In genomic region chr10:80207676-80208075, GRCm38 (mm10) we compare ENCODE assay signal across 29 mouse cellular contexts. TPM values are rescaled to one million over a fixed set of nuclear protein-coding genes. Genes with fewer than 3 reads are reported as not detected.
DNase-seq lines count a peak whose midpoint lies in the region; ATAC-seq lines count a peak whose summit lies in the region.
"Had no signal": no experiment of that assay in that cellular context is flagged by ENCODE, and none has a peak within 500 bp of the region (broad histone marks: within the 10 kb centered on the region; RNA-seq: fewer than 3 reads in every experiment).

No protein-coding gene starts in this region.

- H3K4me1 ChIP-seq in forebrain, embryonic 10.5 days, result peaks cover 41% of the 10 kb centered on the region
- H3K4me1 ChIP-seq in forebrain, embryonic 13.5 days, result peaks cover 36% of the 10 kb centered on the region
- H3K4me1 ChIP-seq in hindbrain, embryonic 11.5 days (replicated peaks; ENCODE audit: control insufficient read depth, insufficient read depth, low read length), result peaks cover 11% of the 10 kb centered on the region; the same call in 1 of the 2 replicates
- H3K4me1 ChIP-seq in hindbrain, embryonic 13.5 days (replicated peaks), result peaks cover 29% of the 10 kb centered on the region
- H3K4me1 ChIP-seq in hindbrain, embryonic 14.5 days (replicated peaks; ENCODE audit: control insufficient read depth, insufficient read depth, low read length), result peaks cover 27% of the 10 kb centered on the region
- H3K4me1 ChIP-seq in midbrain, embryonic 15.5 days, result peaks cover 32% of the 10 kb centered on the region
- H3K4me1 ChIP-seq: intestine, embryonic 15.5 days; lung, embryonic 15.5 days had no signal

- no peak overlapping the region for H3K4me3 ChIP-seq in forebrain, embryonic 10.5 days
- H3K4me3 ChIP-seq in forebrain, embryonic 13.5 days, result no peak overlapping the region
- no peak overlapping the region for H3K4me3 ChIP-seq in hindbrain, embryonic 11.5 days (ENCODE audit: low read depth, low read length)
- H3K4me3 ChIP-seq in hindbrain, embryonic 13.5 days, result no peak overlapping the region
- no peak overlapping the region for H3K4me3 ChIP-seq in hindbrain, embryonic 14.5 days (replicated peaks; ENCODE audit: low read length)
- H3K4me3 ChIP-seq in midbrain, embryonic 15.5 days, result no peak overlapping the region
- H3K4me3 ChIP-seq: embryonic facial prominence, embryonic 13.5 days; forebrain, embryonic 15.5 days; heart, adult 2 months; hindbrain, embryonic 15.5 days; intestine, embryonic 15.5 days; limb, embryonic 13.5 days; lung, embryonic 15.5 days; stomach, embryonic 15.5 days had no signal

- no peaks in the 10 kb centered on the region for H3K9me3 ChIP-seq in forebrain, embryonic 10.5 days
- H3K9me3 ChIP-seq in forebrain, embryonic 13.5 days (replicated peaks), result no peaks in the 10 kb centered on the region
- no peaks in the 10 kb centered on the region for H3K9me3 ChIP-seq in hindbrain, embryonic 11.5 days (ENCODE audit: control insufficient read depth, low read length)
- no peaks in the 10 kb centered on the region for H3K9me3 ChIP-seq in hindbrain, embryonic 13.5 days
- H3K9me3 ChIP-seq in hindbrain, embryonic 14.5 days (ENCODE audit: control insufficient read depth, low read length), result no peaks in the 10 kb centered on the region
- H3K9me3 ChIP-seq in midbrain, embryonic 15.5 days, result no peaks in the 10 kb centered on the region
- H3K9me3 ChIP-seq: embryonic facial prominence, embryonic 13.5 days; forebrain, embryonic 15.5 days; G1E; hindbrain, embryonic 15.5 days; intestine, embryonic 15.5 days; limb, embryonic 13.5 days; lung, embryonic 15.5 days; stomach, embryonic 15.5 days had no signal

- no peak for DNase-seq in forebrain, embryonic 10.5 days (ENCODE audit: extremely low spot score, low spot score)
- DNase-seq in hindbrain, embryonic 11.5 days (ENCODE audit: low spot score), result no peak
- no peak for DNase-seq in hindbrain, embryonic 14.5 days (ENCODE audit: low spot score)
- no peak for DNase-seq in spleen, postnatal 36 days (ENCODE audit: low spot score in 2 of 2)
- DNase-seq in adrenal gland, postnatal 4 days (ENCODE audit: low spot score in 2 of 2), result no peak
- DNase-seq: adrenal gland, postnatal 14 days; cerebellum, adult 18-20 months; cerebellum, postnatal 10 days; heart, adult 2 months; heart, postnatal 14 days; kidney, adult 2 months; kidney, postnatal 4 days; retina, postnatal 1 day; right cerebral cortex, postnatal 14 days had no signal

- peaks cover 40% of the 10 kb centered on the region for H3K27me3 ChIP-seq in forebrain, embryonic 10.5 days (ENCODE audit: poor library complexity, severe bottlenecking)
- no peaks in the 10 kb centered on the region for H3K27me3 ChIP-seq in forebrain, embryonic 13.5 days
- no peaks in the 10 kb centered on the region for H3K27me3 ChIP-seq in hindbrain, embryonic 11.5 days (ENCODE audit: control insufficient read depth, insufficient read depth, low read length)
- H3K27me3 ChIP-seq in hindbrain, embryonic 13.5 days, result 0 out of 2 replicates have a peak, but pooled peaks cover 3% of the 10 kb centered on the region
- H3K27me3 ChIP-seq in hindbrain, embryonic 14.5 days (ENCODE audit: control insufficient read depth, insufficient read depth, low read length), result no peaks in the 10 kb centered on the region
- no peaks in the 10 kb centered on the region for H3K27me3 ChIP-seq in midbrain, embryonic 15.5 days (replicated peaks)
- H3K27me3 ChIP-seq: forebrain, embryonic 15.5 days; hindbrain, embryonic 15.5 days; intestine, embryonic 15.5 days; stomach, embryonic 15.5 days had no signal

- peak overlapping the region; percentile 66; the same call in 1 of the 2 replicates for H3K27ac ChIP-seq in forebrain, embryonic 10.5 days
- H3K27ac ChIP-seq in forebrain, embryonic 13.5 days, result no peak overlapping the region
- H3K27ac ChIP-seq in hindbrain, embryonic 11.5 days (ENCODE audit: low read depth, low read length), result peak overlapping the region; percentile 18; the same call in 1 of the 2 replicates
- no peak overlapping the region; the same call in 1 of the 2 replicates for H3K27ac ChIP-seq in hindbrain, embryonic 13.5 days
- 0 out of 2 replicates have a peak overlapping the region, but pooled peaks have one; percentile 62 for H3K27ac ChIP-seq in hindbrain, embryonic 14.5 days
- peak overlapping the region; percentile 88; the same call in 1 of the 2 replicates for H3K27ac ChIP-seq in midbrain, embryonic 15.5 days
- H3K27ac ChIP-seq: embryonic facial prominence, embryonic 13.5 days; forebrain, embryonic 15.5 days; heart, adult 2 months; hindbrain, embryonic 15.5 days; intestine, embryonic 15.5 days; kidney, postnatal 0 days; limb, embryonic 13.5 days; lung, embryonic 15.5 days; stomach, embryonic 15.5 days had no signal

- 62% methylated on average over 10 of the region's 10 CpGs for WGBS in forebrain, embryonic 10.5 days
- 49% methylated on average over 10 of the region's 10 CpGs for whole genome bisulfite sequencing in forebrain, embryonic 13.5 days
- 25% methylated on average over 10 of the region's 10 CpGs for WGBS in hindbrain, embryonic 11.5 days
- 29% methylated on average over 10 of the region's 10 CpGs for WGBS in hindbrain, embryonic 13.5 days
- WGBS in hindbrain, embryonic 14.5 days, result 23% methylated on average over 10 of the region's 10 CpGs
- 21% methylated on average over 10 of the region's 10 CpGs for WGBS in midbrain, embryonic 15.5 days

- H3K4me2 ChIP-seq in forebrain, embryonic 13.5 days, result no peak overlapping the region
- H3K4me2 ChIP-seq in hindbrain, embryonic 11.5 days (replicated peaks; ENCODE audit: low read depth, low read length), result no peak overlapping the region
- no peak overlapping the region for H3K4me2 ChIP-seq in hindbrain, embryonic 13.5 days
- H3K4me2 ChIP-seq in hindbrain, embryonic 14.5 days (replicated peaks), result no peak overlapping the region
- H3K4me2 ChIP-seq in midbrain, embryonic 15.5 days, result no peak overlapping the region
- H3K4me2 ChIP-seq: embryonic facial prominence, embryonic 13.5 days; forebrain, embryonic 15.5 days; hindbrain, embryonic 15.5 days; intestine, embryonic 15.5 days; limb, embryonic 13.5 days; liver, embryonic 11.5 days; lung, embryonic 15.5 days; stomach, embryonic 15.5 days had no signal

- no peak for ATAC-seq in forebrain, embryonic 13.5 days
- ATAC-seq in hindbrain, embryonic 11.5 days (ENCODE audit: low FRiP score), result no peak
- no peak for ATAC-seq in hindbrain, embryonic 13.5 days (ENCODE audit: low FRiP score)
- no peak; the same call in 1 of the 2 replicates for ATAC-seq in hindbrain, embryonic 14.5 days (ENCODE audit: low FRiP score)
- ATAC-seq in midbrain, embryonic 15.5 days (replicated peaks), result peak; percentile 21; the same call in 1 of the 2 replicates
- ATAC-seq: forebrain, embryonic 15.5 days; intestine, embryonic 15.5 days; Patski had no signal

- no peaks in the 10 kb centered on the region for H3K36me3 ChIP-seq in forebrain, embryonic 10.5 days (replicated peaks)
- H3K36me3 ChIP-seq in forebrain, embryonic 13.5 days (ENCODE audit: poor library complexity, severe bottlenecking), result no peaks in the 10 kb centered on the region
- no peaks in the 10 kb centered on the region for H3K36me3 ChIP-seq in hindbrain, embryonic 11.5 days (ENCODE audit: control insufficient read depth, insufficient read depth, low read length)
- H3K36me3 ChIP-seq in hindbrain, embryonic 13.5 days, result no peaks in the 10 kb centered on the region
- H3K36me3 ChIP-seq in hindbrain, embryonic 14.5 days (replicated peaks; ENCODE audit: control insufficient read depth, insufficient read depth), result no peaks in the 10 kb centered on the region
- no peaks in the 10 kb centered on the region for H3K36me3 ChIP-seq in midbrain, embryonic 15.5 days (replicated peaks)
- H3K36me3 ChIP-seq: embryonic facial prominence, embryonic 13.5 days; forebrain, embryonic 15.5 days; G1E; hindbrain, embryonic 15.5 days; intestine, embryonic 15.5 days; limb, embryonic 13.5 days; lung, embryonic 15.5 days; stomach, embryonic 15.5 days had no signal

- no peak overlapping the region for H3K9ac ChIP-seq in forebrain, embryonic 13.5 days
- H3K9ac ChIP-seq in hindbrain, embryonic 11.5 days (ENCODE audit: low read depth, low read length), result no peak overlapping the region
- H3K9ac ChIP-seq in hindbrain, embryonic 13.5 days, result no peak overlapping the region; the same call in 1 of the 2 replicates
- no peak overlapping the region; the same call in 1 of the 2 replicates for H3K9ac ChIP-seq in hindbrain, embryonic 14.5 days
- no peak overlapping the region for H3K9ac ChIP-seq in midbrain, embryonic 15.5 days
- H3K9ac ChIP-seq: embryonic facial prominence, embryonic 13.5 days; forebrain, embryonic 15.5 days; hindbrain, embryonic 15.5 days; intestine, embryonic 15.5 days; limb, embryonic 13.5 days; lung, embryonic 15.5 days; stomach, embryonic 15.5 days had no signal

RNA-seq across cellular contexts. Expression of gene Mum1, which starts 18.6 kb away (rescaled TPM):
- polyA plus RNA-seq in forebrain, embryonic 10.5 days (2016; fragmentation: Nextera tagmentation; extraction: Ambion mirVana), result 89.4 and 98.3 TPM in 2 replicates
- 62.1 and 64.7 TPM in 2 replicates for polyA plus RNA-seq in forebrain, embryonic 13.5 days (2015; fragmentation: Nextera tagmentation; extraction: Ambion mirVana)
- 49.4 and 57.3 TPM in 2 replicates for polyA plus RNA-seq in hindbrain, embryonic 11.5 days (2014; fragmentation: Nextera tagmentation; extraction: Ambion mirVana)
- 47.3 and 49.9 TPM in 2 replicates for polyA plus RNA-seq in hindbrain, embryonic 13.5 days (2015; fragmentation: Nextera tagmentation; extraction: Ambion mirVana)
- 29.0 and 32.9 TPM in 2 replicates for polyA plus RNA-seq in hindbrain, embryonic 14.5 days (2014; fragmentation: Nextera tagmentation; extraction: Ambion mirVana)
- 56.4 and 59.5 TPM in 2 replicates for polyA plus RNA-seq in midbrain, embryonic 15.5 days (2015; fragmentation: Nextera tagmentation; extraction: Ambion mirVana)
- 10 to 100 TPM; 48.9 to 50.4 TPM for total RNA-seq in adrenal gland, postnatal 4 days (2021)

RNA-seq across cellular contexts. Expression of gene Efna2, which starts 28.4 kb away (rescaled TPM):
- 23.2 and 24.2 TPM in 2 replicates for polyA plus RNA-seq in forebrain, embryonic 10.5 days (2016; fragmentation: Nextera tagmentation; extraction: Ambion mirVana)
- polyA plus RNA-seq in forebrain, embryonic 13.5 days (2015; fragmentation: Nextera tagmentation; extraction: Ambion mirVana), result 17.7 and 19.5 TPM in 2 replicates
- 24.8 and 34.2 TPM in 2 replicates for polyA plus RNA-seq in hindbrain, embryonic 11.5 days (2014; fragmentation: Nextera tagmentation; extraction: Ambion mirVana)
- 18.8 and 21.4 TPM in 2 replicates for polyA plus RNA-seq in hindbrain, embryonic 13.5 days (2015; fragmentation: Nextera tagmentation; extraction: Ambion mirVana)
- polyA plus RNA-seq in hindbrain, embryonic 14.5 days (2014; fragmentation: Nextera tagmentation; extraction: Ambion mirVana), result 25.9 and 26.2 TPM in 2 replicates
- polyA plus RNA-seq in midbrain, embryonic 15.5 days (2015; fragmentation: Nextera tagmentation; extraction: Ambion mirVana), result 53.4 and 54.6 TPM in 2 replicates
- total RNA-seq in adrenal gland, postnatal 4 days (2021), result 1 to 10 TPM; 6.5 to 7.5 TPM
- total RNA-seq: common myeloid progenitor, adult 5-6 weeks; G1E had no signal

RNA-seq across cellular contexts. Expression of gene 1600002K03Rik, which starts 34.9 kb away (rescaled TPM):
- polyA plus RNA-seq in forebrain, embryonic 10.5 days (2016; fragmentation: Nextera tagmentation; extraction: Ambion mirVana), result 9.8 and 10.7 TPM in 2 replicates
- 12.2 and 12.6 TPM in 2 replicates for polyA plus RNA-seq in forebrain, embryonic 13.5 days (2015; fragmentation: Nextera tagmentation; extraction: Ambion mirVana)
- polyA plus RNA-seq in hindbrain, embryonic 11.5 days (2014; fragmentation: Nextera tagmentation; extraction: Ambion mirVana), result 7.6 and 9.4 TPM in 2 replicates
- 11.9 and 14.1 TPM in 2 replicates for polyA plus RNA-seq in hindbrain, embryonic 13.5 days (2015; fragmentation: Nextera tagmentation; extraction: Ambion mirVana)
- polyA plus RNA-seq in hindbrain, embryonic 14.5 days (2014; fragmentation: Nextera tagmentation; extraction: Ambion mirVana), result 7.0 and 7.7 TPM in 2 replicates
- polyA plus RNA-seq in midbrain, embryonic 15.5 days (2015; fragmentation: Nextera tagmentation; extraction: Ambion mirVana), result 13.3 and 14.7 TPM in 2 replicates
- total RNA-seq in adrenal gland, postnatal 4 days (2021), result 1 to 10 TPM; 7.5 to 8.8 TPM

RNA-seq across cellular contexts. Expression of gene Ndufs7, which starts 41.2 kb away (rescaled TPM):
- 309 and 314 TPM in 2 replicates for polyA plus RNA-seq in forebrain, embryonic 10.5 days (2016; fragmentation: Nextera tagmentation; extraction: Ambion mirVana)
- 267 and 274 TPM in 2 replicates for polyA plus RNA-seq in forebrain, embryonic 13.5 days (2015; fragmentation: Nextera tagmentation; extraction: Ambion mirVana)
- polyA plus RNA-seq in hindbrain, embryonic 11.5 days (2014; fragmentation: Nextera tagmentation; extraction: Ambion mirVana), result 242 and 245 TPM in 2 replicates
- polyA plus RNA-seq in hindbrain, embryonic 13.5 days (2015; fragmentation: Nextera tagmentation; extraction: Ambion mirVana), result 253 and 263 TPM in 2 replicates
- polyA plus RNA-seq in hindbrain, embryonic 14.5 days (2014; fragmentation: Nextera tagmentation; extraction: Ambion mirVana), result 303 and 341 TPM in 2 replicates
- polyA plus RNA-seq in midbrain, embryonic 15.5 days (2015; fragmentation: Nextera tagmentation; extraction: Ambion mirVana), result 290 and 305 TPM in 2 replicates
- total RNA-seq in adrenal gland, postnatal 4 days (2021), result 100 to 1,000 TPM; 208 to 225 TPM

RNA-seq across cellular contexts. Expression of gene Cirbp, which starts 41.9 kb away (rescaled TPM):
- 90.9 and 116 TPM in 2 replicates for polyA plus RNA-seq in forebrain, embryonic 10.5 days (2016; fragmentation: Nextera tagmentation; extraction: Ambion mirVana)
- 274 and 308 TPM in 2 replicates for polyA plus RNA-seq in forebrain, embryonic 13.5 days (2015; fragmentation: Nextera tagmentation; extraction: Ambion mirVana)
- polyA plus RNA-seq in hindbrain, embryonic 11.5 days (2014; fragmentation: Nextera tagmentation; extraction: Ambion mirVana), result 83.4 and 90.4 TPM in 2 replicates
- 364 and 409 TPM in 2 replicates for polyA plus RNA-seq in hindbrain, embryonic 13.5 days (2015; fragmentation: Nextera tagmentation; extraction: Ambion mirVana)
- polyA plus RNA-seq in hindbrain, embryonic 14.5 days (2014; fragmentation: Nextera tagmentation; extraction: Ambion mirVana), result 203 and 252 TPM in 2 replicates
- polyA plus RNA-seq in midbrain, embryonic 15.5 days (2015; fragmentation: Nextera tagmentation; extraction: Ambion mirVana), result 364 and 392 TPM in 2 replicates
- total RNA-seq in adrenal gland, postnatal 4 days (2021), result 100 to 1,000 TPM; 296 to 322 TPM

Comparison
In these comparisons a context has a peak if more than half of its experiments do, and no peak if none do; other contexts are left out.
1. H3K27ac ChIP-seq: peak in forebrain, embryonic 10.5 days (single experiment), hindbrain, embryonic 11.5 days (single experiment), hindbrain, embryonic 14.5 days (single experiment) and midbrain, embryonic 15.5 days (single experiment); none in forebrain, embryonic 13.5 days (single experiment) and hindbrain, embryonic 13.5 days (single experiment).